Mouse (Mus musculus) megakaryocyte, embryonic 14.5 days (primary cell): ENCODE data around the gene Mybphl.

ENCODE experiments used
- FLI1 ChIP-seq: IDR thresholded peaks from 2 replicates; pipeline ENCODE4 v1.6.1; 2012; ENCODE audit warnings: low read length, inconsistent platforms, mixed read lengths
- GATA1 ChIP-seq: IDR thresholded peaks from 3 replicates; pipeline ENCODE4 v1.6.1; 2012; ENCODE audit warnings: mixed read lengths, low read length, inconsistent platforms, borderline replicate concordance

GRCm38 (mm10) chr3:108363626-108364025 lies 1.1 kb upstream of the Mybphl start:
- TF ChIP-seq GATA1 (no peak), FLI1 (no peak)
